In the genomic region with DNA sequence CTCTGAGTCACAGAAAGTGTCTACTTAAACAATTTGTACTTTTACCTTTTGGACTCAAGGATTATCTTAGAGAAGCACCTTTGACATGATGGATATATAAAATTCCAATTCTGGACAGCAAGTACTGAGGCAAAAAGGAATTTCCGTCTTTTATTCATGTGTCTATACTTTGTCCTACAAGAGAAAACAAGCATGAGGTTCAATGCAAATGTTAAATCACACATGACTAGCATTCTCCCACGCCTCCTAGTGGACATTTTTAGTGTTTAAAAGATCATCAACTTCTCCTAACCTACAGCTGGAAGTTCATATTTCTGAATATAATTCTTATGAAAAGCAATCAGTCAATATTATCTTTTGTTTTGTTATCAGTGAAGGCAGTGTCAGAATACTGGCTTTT, we compare ENCODE assay signal across 9 mouse cellular contexts. TPM values are rescaled to one million over a fixed set of nuclear protein-coding genes. Genes with fewer than 3 reads are reported as not detected.
A peak's percentile ranks its signal among the peaks of the same experiment; 100 is the strongest.
DNase-seq lines count a peak whose midpoint lies in the region; ATAC-seq and TF ChIP-seq lines count a peak whose summit lies in the region.
"Had no signal": no experiment of that assay in that cellular context is flagged by ENCODE, and none has a peak within 500 bp of the region (broad histone marks: within the 10 kb centered on the region; RNA-seq: fewer than 3 reads in every experiment).

No protein-coding gene starts in this region.

- no peak overlapping the region for H3K4me2 ChIP-seq in embryonic facial prominence, embryonic 11.5 days (ENCODE audit: low read depth, low read length)
- no peak overlapping the region for H3K4me2 ChIP-seq in limb, embryonic 14.5 days (replicated peaks; ENCODE audit: low read depth, low read length, severe bottlenecking)

- intact Hi-C loops in gastrocnemius, postnatal 36 days (cut with DNase I): no loop called here

- no peak overlapping the region for H3K27ac ChIP-seq in embryonic facial prominence, embryonic 11.5 days (replicated peaks; ENCODE audit: low read depth, low read length)
- H3K27ac ChIP-seq in embryonic facial prominence, embryonic 10.5 days (replicated peaks): no peak overlapping the region
- no peak overlapping the region for H3K27ac ChIP-seq in limb, embryonic 14.5 days (replicated peaks; ENCODE audit: low read depth, low read length)
- no peak overlapping the region for H3K27ac ChIP-seq in limb, embryonic 10.5 days

- no peaks in the 10 kb centered on the region for H3K4me1 ChIP-seq in embryonic facial prominence, embryonic 11.5 days (ENCODE audit: control insufficient read depth, insufficient read depth, low read length)
- H3K4me1 ChIP-seq in embryonic facial prominence, embryonic 10.5 days: no peaks in the 10 kb centered on the region
- H3K4me1 ChIP-seq in limb, embryonic 14.5 days (ENCODE audit: control insufficient read depth, insufficient read depth, low read length): no peaks in the 10 kb centered on the region
- H3K4me1 ChIP-seq in limb, embryonic 10.5 days: no peaks in the 10 kb centered on the region

- WGBS in embryonic facial prominence, embryonic 11.5 days: 34% methylated on average over 2 of the region's 2 CpGs
- WGBS in embryonic facial prominence, embryonic 10.5 days: 38% methylated on average over 2 of the region's 2 CpGs
- WGBS in limb, embryonic 14.5 days: 37% methylated on average over 2 of the region's 2 CpGs
- WGBS in limb, embryonic 10.5 days: 52% methylated on average over 2 of the region's 2 CpGs

- POLR2A ChIA-PET in Patski (lab: Charles Lee): no interaction called here

- CTCF ChIA-PET in Patski (lab: Charles Lee): interaction anchor here (0.8 to 2.0 kb wide), 9 partner anchors 10 to 763 kb away, joined by 3 to 6 read pairs (median 3); no protein-coding TSS in a partner anchor

- TF ChIP-seq CTCF in Patski (IDR thresholded peaks at IDR 0.05): peak; percentile 52

- H3K9me3 ChIP-seq in embryonic facial prominence, embryonic 11.5 days (replicated peaks; ENCODE audit: control insufficient read depth, low read length): no peaks in the 10 kb centered on the region
- no peaks in the 10 kb centered on the region for H3K9me3 ChIP-seq in embryonic facial prominence, embryonic 10.5 days
- no peaks in the 10 kb centered on the region for H3K9me3 ChIP-seq in limb, embryonic 14.5 days (ENCODE audit: control insufficient read depth, low read length)
- H3K9me3 ChIP-seq in limb, embryonic 10.5 days (replicated peaks): no peaks in the 10 kb centered on the region

- H3K27me3 ChIP-seq in embryonic facial prominence, embryonic 11.5 days (ENCODE audit: control insufficient read depth, insufficient read depth, low read length): no peaks in the 10 kb centered on the region
- H3K27me3 ChIP-seq in embryonic facial prominence, embryonic 10.5 days (replicated peaks; ENCODE audit: low read depth, poor library complexity, severe bottlenecking): no peaks in the 10 kb centered on the region
- no peaks in the 10 kb centered on the region for H3K27me3 ChIP-seq in limb, embryonic 14.5 days (ENCODE audit: control insufficient read depth, insufficient read depth, low read length)
- H3K27me3 ChIP-seq in limb, embryonic 10.5 days (ENCODE audit: low read depth, poor library complexity, severe bottlenecking): no peaks in the 10 kb centered on the region
- H3K27me3 ChIP-seq in Patski: no peaks in the 10 kb centered on the region

- peak; percentile 80 for DNase-seq in embryonic facial prominence, embryonic 11.5 days (ENCODE audit: low spot score)
- no peak for DNase-seq in embryonic facial prominence, embryonic 10.5 days (ENCODE audit: low spot score)
- DNase-seq in limb, embryonic 14.5 days (ENCODE audit: low spot score): peak; percentile 90
- no peak for DNase-seq in limb, embryonic 10.5 days (ENCODE audit: low spot score)
- DNase-seq in Patski (ENCODE audit: low read depth, low spot score): no peak
- DNase-seq in lung, postnatal 36 days: peak; percentile 62
- no peak for DNase-seq in frontal cortex, postnatal 25 days (ENCODE audit: low spot score in 2 of 2)
- DNase-seq in gastrocnemius, postnatal 36 days: no peak

- no peak overlapping the region for H3K9ac ChIP-seq in embryonic facial prominence, embryonic 11.5 days (replicated peaks; ENCODE audit: low read length)
- H3K9ac ChIP-seq in limb, embryonic 14.5 days (ENCODE audit: low read depth, low read length, severe bottlenecking): no peak overlapping the region

- H3K4me3 ChIP-seq in embryonic facial prominence, embryonic 11.5 days (ENCODE audit: low read depth, low read length): no peak overlapping the region
- H3K4me3 ChIP-seq in embryonic facial prominence, embryonic 10.5 days: no peak overlapping the region
- H3K4me3 ChIP-seq in limb, embryonic 14.5 days (replicated peaks; ENCODE audit: low read length): no peak overlapping the region
- no peak overlapping the region for H3K4me3 ChIP-seq in limb, embryonic 10.5 days
- H3K4me3 ChIP-seq: erythroblast, embryonic 14.5 days had no signal

- in situ Hi-C loops in Patski (cut with MboI; ENCODE audit: low pct_unique_long_range_greater_than_20kb): loop anchor here (5.0 to 25.0 kb wide), 4 partner anchors 134 to 764 kb away; no protein-coding TSS in a partner anchor

- no peaks in the 10 kb centered on the region for H3K36me3 ChIP-seq in embryonic facial prominence, embryonic 11.5 days (replicated peaks; ENCODE audit: control insufficient read depth, insufficient read depth, low read depth, low read length)
- H3K36me3 ChIP-seq in embryonic facial prominence, embryonic 10.5 days (replicated peaks): peaks cover 49% of the 10 kb centered on the region
- 0 out of 2 replicates have a peak, but pooled peaks cover 6% of the 10 kb centered on the region for H3K36me3 ChIP-seq in limb, embryonic 14.5 days (ENCODE audit: control insufficient read depth, insufficient read depth, low read length)
- peaks cover 42% of the 10 kb centered on the region for H3K36me3 ChIP-seq in limb, embryonic 10.5 days

- no peak for TF ChIP-seq POLR2A in limb, embryonic 14.5 days (IDR thresholded peaks at IDR 0.05; ENCODE audit: borderline replicate concordance, extremely low read depth, insufficient read depth, insufficient read length)

- ATAC-seq in embryonic facial prominence, embryonic 11.5 days (replicated peaks; ENCODE audit: insufficient number of reproducible peaks, low FRiP score, low TSS enrichment, low read depth): no peak
- no peak for ATAC-seq in limb, embryonic 14.5 days (ENCODE audit: low FRiP score, low read depth)
- ATAC-seq in Patski: no peak

RNA-seq across cellular contexts. Expression of gene Ddias, which starts 7.5 kb away (rescaled TPM):
- polyA plus RNA-seq in embryonic facial prominence, embryonic 11.5 days (2014; fragmentation: Nextera tagmentation; extraction: Ambion mirVana): 25.4 and 29.7 TPM in 2 replicates
- 23.5 and 24.7 TPM in 2 replicates for polyA plus RNA-seq in embryonic facial prominence, embryonic 10.5 days (2016; fragmentation: Nextera tagmentation; extraction: Ambion mirVana)
- polyA plus RNA-seq in limb, embryonic 14.5 days (2012; rRNA removed): 3.1 and 4.4 TPM in 2 replicates
- polyA plus RNA-seq in limb, embryonic 14.5 days (2014; fragmentation: Nextera tagmentation; extraction: Ambion mirVana): 11.5 and 12.1 TPM in 2 replicates
- 23.0 and 24.4 TPM in 2 replicates for polyA plus RNA-seq in limb, embryonic 10.5 days (2016; fragmentation: Nextera tagmentation; extraction: Ambion mirVana)
- 6.5 TPM for polyA plus RNA-seq in Patski (2021)
- total RNA-seq in gastrocnemius, postnatal 36 days (2021): under 1 TPM; 0.12 to 0.18 TPM

RNA-seq across cellular contexts. Expression of gene Prcp, which starts 7.7 kb away (rescaled TPM):
- polyA plus RNA-seq in embryonic facial prominence, embryonic 11.5 days (2014; fragmentation: Nextera tagmentation; extraction: Ambion mirVana): 20.5 and 21.2 TPM in 2 replicates
- polyA plus RNA-seq in embryonic facial prominence, embryonic 10.5 days (2016; fragmentation: Nextera tagmentation; extraction: Ambion mirVana): 19.5 and 20.3 TPM in 2 replicates
- polyA plus RNA-seq in limb, embryonic 14.5 days (2012; rRNA removed): 26.6 and 27.0 TPM in 2 replicates
- polyA plus RNA-seq in limb, embryonic 14.5 days (2014; fragmentation: Nextera tagmentation; extraction: Ambion mirVana): 26.3 and 28.6 TPM in 2 replicates
- 15.8 and 20.4 TPM in 2 replicates for polyA plus RNA-seq in limb, embryonic 10.5 days (2016; fragmentation: Nextera tagmentation; extraction: Ambion mirVana)
- 8.8 TPM for polyA plus RNA-seq in Patski (2021)
- 1 to 10 TPM; 4.2 to 4.7 TPM for total RNA-seq in gastrocnemius, postnatal 36 days (2021)

Comparison
In these comparisons a context has a peak if more than half of its experiments do, and no peak if none do; other contexts are left out.
1. DNase-seq: peak in embryonic facial prominence, embryonic 11.5 days (single experiment), limb, embryonic 14.5 days (single experiment) and lung, postnatal 36 days (single experiment); none in embryonic facial prominence, embryonic 10.5 days (single experiment), limb, embryonic 10.5 days (single experiment), Patski (single experiment), frontal cortex, postnatal 25 days (0 of 2) and gastrocnemius, postnatal 36 days (0 of 2).